Mouse (Mus musculus) liver, embryonic 15.5 days (tissue): ENCODE results near the gene Pacsin2. TPM values are rescaled to one million over a fixed set of nuclear protein-coding genes. Genes with fewer than 3 reads are reported as not detected.

Experiments used
- ATAC-seq: fragments of 200-750 bp; cut with Nextera tagmentation; 2 replicates; pipeline ENCODE4 v1.8.0; 2017; ENCODE audit warnings: moderate number of reproducible peaks, mild to moderate bottlenecking, moderate library complexity; ENCODE audit not compliant: insufficient read depth
- H3K27ac ChIP-seq: fragments of 300-500 bp; sonication (generic); replicated peaks from 2 replicates; pipeline ENCODE4 v1.5.1; 2015; ENCODE audit warnings: mild to moderate bottlenecking, inconsistent platforms
- H3K27me3 ChIP-seq: fragments of 300-500 bp; sonication (generic); 2 replicates; pipeline ENCODE4 v1.6.1; 2015; ENCODE audit warnings: mild to moderate bottlenecking, inconsistent platforms
- H3K36me3 ChIP-seq: fragments of 300-500 bp; sonication (generic); replicated peaks from 2 replicates; pipeline ENCODE4 v1.6.1; 2015; ENCODE audit warnings: moderate library complexity, mild to moderate bottlenecking, inconsistent platforms
- H3K4me1 ChIP-seq: fragments of 300-500 bp; sonication (generic); replicated peaks from 2 replicates; pipeline ENCODE4 v1.6.1; 2015; ENCODE audit warnings: inconsistent platforms
- H3K4me2 ChIP-seq: fragments of 300-500 bp; sonication (generic); 2 replicates; pipeline ENCODE4 v1.6.1; 2015; ENCODE audit warnings: moderate library complexity, mild to moderate bottlenecking, inconsistent platforms
- H3K4me3 ChIP-seq: fragments of 300-500 bp; sonication (generic); replicated peaks from 2 replicates; pipeline ENCODE4 v1.5.1; 2015; ENCODE audit warnings: mild to moderate bottlenecking, inconsistent platforms
- H3K9ac ChIP-seq: fragments of 300-500 bp; sonication (generic); 2 replicates; pipeline ENCODE4 v1.6.1; 2015; ENCODE audit warnings: moderate library complexity, mild to moderate bottlenecking, inconsistent platforms
- H3K9me3 ChIP-seq: fragments of 300-500 bp; sonication (generic); replicated peaks from 2 replicates; pipeline ENCODE4 v1.6.1; 2016; ENCODE audit warnings: inconsistent platforms
- WGBS: fragments of 180-500 bp; shearing (Covaris S2); methylation state at CpG from one replicate; pipeline ENCODE4 v1.1.7; 2015; ENCODE audit warnings: mixed read lengths; ENCODE audit not compliant: insufficient replicate concordance; 5-methylcytosine and 5-hydroxymethylcytosine counted together
- polyA plus RNA-seq: library from polyadenylated mRNA; unstranded; fragments of >200 nt; fragmentation: Nextera tagmentation; extraction: Ambion mirVana; gene quantifications from 2 replicates; pipeline ENCODE4 v1.2.1, GENCODE M21; 2015

Pacsin2 gene
- polyA plus RNA-seq, 1 experiment from 2014 or later: 46.7 TPM

DNA sequence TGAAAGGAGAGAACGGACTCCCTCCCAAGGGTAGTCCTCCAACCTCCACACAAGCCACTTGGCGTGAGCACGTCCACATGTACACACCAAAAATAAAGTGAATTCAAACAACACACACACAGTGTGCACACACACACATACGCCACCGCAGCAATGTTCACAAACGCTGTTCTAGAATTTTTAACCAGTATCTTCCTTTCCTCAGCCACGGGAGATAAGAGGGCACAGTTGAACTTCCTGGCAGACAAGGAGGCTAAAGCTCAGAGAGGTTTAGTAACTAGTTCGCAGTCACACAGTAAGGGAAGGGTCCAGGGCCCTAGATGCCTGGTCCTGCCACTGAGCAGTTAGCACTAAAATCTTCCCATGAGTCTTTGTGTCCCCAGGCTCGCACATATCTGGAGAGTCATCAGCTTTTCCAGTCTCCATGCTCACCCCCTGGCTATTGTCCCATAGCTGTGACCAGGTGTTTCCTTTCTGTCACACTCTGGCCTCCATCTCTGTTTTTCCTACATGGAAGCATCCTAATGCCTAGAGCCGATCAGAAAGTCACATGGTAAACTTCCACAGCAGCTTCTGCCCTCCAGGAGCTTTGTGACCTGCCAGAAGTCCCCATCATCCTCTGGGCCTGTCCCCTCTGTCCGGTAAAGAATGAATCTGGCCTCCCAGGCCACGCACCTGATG lies 12.3 kb upstream of the Pacsin2 start:
- H3K27me3 ChIP-seq: peaks cover 8% of the 10 kb centered on the region; the same call in 1 of the 2 replicates
- H3K9ac ChIP-seq: no peak overlapping the region
- WGBS: 50% methylated on average over 12 of the region's 12 CpGs
- H3K36me3 ChIP-seq: no peaks in the 10 kb centered on the region
- no peak overlapping the region for H3K27ac ChIP-seq
- H3K9me3 ChIP-seq: no peaks in the 10 kb centered on the region
- H3K4me2 ChIP-seq: no peak overlapping the region
- no peak for ATAC-seq
- H3K4me3 ChIP-seq: no peak overlapping the region
- peaks cover 32% of the 10 kb centered on the region for H3K4me1 ChIP-seq

DNA sequence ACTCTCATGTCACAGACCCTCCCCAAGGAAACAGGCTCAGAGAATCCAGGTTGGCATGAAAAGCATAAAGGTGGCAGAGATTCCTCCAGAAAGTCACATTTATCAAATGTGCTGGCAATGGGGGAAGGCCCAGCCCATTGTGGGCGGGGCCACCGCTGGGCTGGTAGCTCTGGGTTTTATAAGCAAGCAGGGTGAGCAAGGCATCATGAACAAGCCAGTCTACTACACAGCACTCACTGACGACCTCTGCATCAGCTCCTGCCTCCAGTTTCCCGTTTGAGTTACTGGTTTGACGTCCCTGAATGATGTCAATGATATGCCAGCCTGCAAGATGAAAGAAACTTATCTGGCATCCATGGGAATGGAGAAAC lies 10.0 kb upstream of the Pacsin2 start:
- Histone ChIP-seq H3K9me3 (no peaks in the 10 kb centered on the region), H3K27ac (peak overlapping the region; percentile 75), H3K27me3 (peaks cover 10% of the 10 kb centered on the region), H3K9ac (peak overlapping the region; percentile 28; the same call in 1 of the 2 replicates), H3K36me3 (no peaks in the 10 kb centered on the region), H3K4me2 (peak overlapping the region; percentile 69), H3K4me1 (peaks cover 25% of the 10 kb centered on the region), H3K4me3 (peak overlapping the region; percentile 30)
- 17% methylated on average over 5 of the region's 5 CpGs for WGBS
- ATAC-seq: peak; percentile 86

GRCm38 (mm10) chr15:83473832-83474465 lies 9.5 kb upstream of the Pacsin2 start:
- no peaks in the 10 kb centered on the region for H3K9me3 ChIP-seq

GRCm38 (mm10) chr15:83473251-83473650 lies 8.8 kb upstream of the Pacsin2 start:
- no peak for ATAC-seq
- 55% methylated on average over 1 of the region's 1 CpGs for WGBS
- Histone ChIP-seq H3K4me3 (no peak overlapping the region), H3K4me2 (no peak overlapping the region), H3K9ac (no peak overlapping the region), H3K27ac (peak overlapping the region; percentile 75), H3K36me3 (no peaks in the 10 kb centered on the region), H3K9me3 (no peaks in the 10 kb centered on the region), H3K4me1 (peaks cover 25% of the 10 kb centered on the region), H3K27me3 (peaks cover 18% of the 10 kb centered on the region)

More at GRCm38 (mm10) chr15:83473832-83474465, 9.5 kb upstream of the Pacsin2 start:
- Histone ChIP-seq H3K4me1 (peaks cover 25% of the 10 kb centered on the region), H3K36me3 (no peaks in the 10 kb centered on the region), H3K4me2 (peak overlapping the region; percentile 69), H3K27me3 (peaks cover 15% of the 10 kb centered on the region), H3K27ac (peak overlapping the region; percentile 75), H3K9ac (peak overlapping the region; percentile 28; the same call in 1 of the 2 replicates), H3K4me3 (peak overlapping the region; percentile 30)
- WGBS: 32% methylated on average over 10 of the region's 10 CpGs
- ATAC-seq: peak; percentile 99

- H3K9me3 ChIP-seq: no peaks in the 10 kb centered on the region
- peaks cover 11% of the 10 kb centered on the region for H3K27me3 ChIP-seq
- 67% methylated on average over 7 of the region's 7 CpGs for WGBS
- no peak overlapping the region for H3K4me2 ChIP-seq
- no peak overlapping the region for H3K4me3 ChIP-seq
- peaks cover 23% of the 10 kb centered on the region for H3K4me1 ChIP-seq
- no peaks in the 10 kb centered on the region for H3K36me3 ChIP-seq
- 0 out of 2 replicates have a peak overlapping the region, but pooled peaks have one; percentile 4 for H3K9ac ChIP-seq
- no peak for ATAC-seq
- no peak overlapping the region for H3K27ac ChIP-seq
These were observed 7.1 kb upstream of the Pacsin2 start for GRCm38 (mm10) chr15:83471476-83471875.

DNA sequence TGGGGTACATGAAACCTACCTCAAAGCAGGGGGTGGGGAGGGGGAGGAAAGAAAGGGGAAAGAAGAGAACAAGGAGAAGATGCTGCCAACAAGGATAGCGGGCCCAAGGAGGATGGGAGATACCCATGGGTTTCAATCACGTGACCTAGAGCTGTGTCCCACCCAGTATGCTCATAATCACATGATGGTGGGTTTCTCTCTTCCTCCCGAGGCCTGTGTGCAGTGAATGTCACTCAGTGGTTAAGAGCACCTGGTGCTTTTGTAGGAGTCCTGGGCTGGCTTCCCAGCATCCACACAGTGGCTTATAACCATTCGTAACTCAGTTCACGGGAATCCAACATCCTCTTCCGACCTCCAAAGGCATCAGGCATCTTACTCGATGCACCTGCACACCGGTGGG lies 6.0 kb upstream of the Pacsin2 start:
- WGBS: 67% methylated on average over 8 of the region's 8 CpGs
- Histone ChIP-seq H3K4me3 (no peak overlapping the region), H3K9ac (no peak overlapping the region), H3K4me1 (peaks cover 29% of the 10 kb centered on the region), H3K9me3 (no peaks in the 10 kb centered on the region), H3K27ac (no peak overlapping the region), H3K27me3 (peaks cover 10% of the 10 kb centered on the region), H3K36me3 (no peaks in the 10 kb centered on the region), H3K4me2 (no peak overlapping the region)
- ATAC-seq: no peak

DNA sequence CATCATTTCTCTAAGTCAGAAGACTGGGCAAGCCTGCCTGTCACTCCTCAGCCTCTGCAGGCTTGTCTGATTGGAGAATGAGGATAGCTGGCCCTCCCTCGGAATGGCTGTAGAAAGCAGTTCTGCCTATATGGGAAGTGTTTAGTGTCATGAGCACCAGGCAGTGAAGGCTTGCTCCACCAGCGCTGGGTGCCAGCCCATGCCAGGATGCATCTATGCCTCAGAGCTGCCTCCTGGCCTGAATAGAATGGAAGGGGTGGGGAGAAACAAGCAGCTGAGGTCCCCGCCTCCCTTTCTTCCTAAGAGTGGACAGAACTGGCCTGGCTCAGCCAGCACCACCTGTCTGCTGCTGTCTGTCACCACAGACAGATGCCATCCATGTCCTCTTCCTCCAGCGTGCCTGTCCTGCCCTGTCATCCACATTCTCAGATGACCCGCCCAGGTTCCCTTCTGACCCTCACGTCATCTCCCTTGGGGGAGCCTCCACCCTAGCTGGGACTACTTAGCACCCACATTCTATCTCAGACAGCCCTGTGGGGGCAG lies 4.9 kb upstream of the Pacsin2 start:
- Histone ChIP-seq H3K27ac (no peak overlapping the region), H3K9me3 (no peaks in the 10 kb centered on the region), H3K9ac (no peak overlapping the region), H3K4me2 (no peak overlapping the region), H3K36me3 (no peaks in the 10 kb centered on the region), H3K4me3 (no peak overlapping the region), H3K27me3 (peaks cover 10% of the 10 kb centered on the region), H3K4me1 (peaks cover 30% of the 10 kb centered on the region)
- WGBS: 55% methylated on average over 6 of the region's 6 CpGs
- ATAC-seq: no peak

- H3K4me1 ChIP-seq: peaks cover 36% of the 10 kb centered on the region
- H3K9ac ChIP-seq: no peak overlapping the region
- no peak overlapping the region for H3K4me3 ChIP-seq
- H3K9me3 ChIP-seq: no peaks in the 10 kb centered on the region
- no peak for ATAC-seq
- 68% methylated on average over 9 of the region's 9 CpGs for WGBS
- no peak overlapping the region for H3K4me2 ChIP-seq
- H3K27ac ChIP-seq: no peak overlapping the region
- H3K36me3 ChIP-seq: no peaks in the 10 kb centered on the region
- peaks cover 10% of the 10 kb centered on the region for H3K27me3 ChIP-seq
These were observed 3.0 kb upstream of the Pacsin2 start for GRCm38 (mm10) chr15:83467232-83467966.

DNA sequence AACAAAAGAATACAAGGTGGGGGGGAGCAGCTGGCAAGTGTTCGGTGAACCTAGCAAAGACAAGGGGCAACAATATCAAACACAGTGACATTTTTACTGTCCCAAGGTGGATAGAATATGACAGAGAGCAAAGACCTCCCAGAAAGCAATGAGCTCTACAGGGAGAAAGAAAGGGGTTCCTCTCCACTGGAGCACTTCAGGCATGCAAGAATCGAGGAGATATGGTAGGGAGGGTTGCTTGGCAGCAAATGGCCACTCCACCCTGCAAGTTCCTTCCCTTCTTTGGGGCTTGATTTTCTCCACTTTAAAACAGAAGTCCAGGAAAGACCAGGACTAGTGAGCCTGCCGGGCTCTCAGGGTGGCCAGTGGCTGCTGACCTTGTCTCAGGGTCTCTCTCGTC lies 1.9 kb upstream of the Pacsin2 start:
- Histone ChIP-seq H3K4me2 (no peak overlapping the region), H3K9me3 (no peaks in the 10 kb centered on the region), H3K27ac (no peak overlapping the region), H3K4me3 (no peak overlapping the region), H3K36me3 (0 out of 2 replicates have a peak, but pooled peaks cover under 1% of the 10 kb centered on the region), H3K27me3 (peaks cover 10% of the 10 kb centered on the region), H3K9ac (no peak overlapping the region), H3K4me1 (peaks cover 40% of the 10 kb centered on the region)
- no peak for ATAC-seq
- 60% methylated on average over 4 of the region's 4 CpGs for WGBS

DNA sequence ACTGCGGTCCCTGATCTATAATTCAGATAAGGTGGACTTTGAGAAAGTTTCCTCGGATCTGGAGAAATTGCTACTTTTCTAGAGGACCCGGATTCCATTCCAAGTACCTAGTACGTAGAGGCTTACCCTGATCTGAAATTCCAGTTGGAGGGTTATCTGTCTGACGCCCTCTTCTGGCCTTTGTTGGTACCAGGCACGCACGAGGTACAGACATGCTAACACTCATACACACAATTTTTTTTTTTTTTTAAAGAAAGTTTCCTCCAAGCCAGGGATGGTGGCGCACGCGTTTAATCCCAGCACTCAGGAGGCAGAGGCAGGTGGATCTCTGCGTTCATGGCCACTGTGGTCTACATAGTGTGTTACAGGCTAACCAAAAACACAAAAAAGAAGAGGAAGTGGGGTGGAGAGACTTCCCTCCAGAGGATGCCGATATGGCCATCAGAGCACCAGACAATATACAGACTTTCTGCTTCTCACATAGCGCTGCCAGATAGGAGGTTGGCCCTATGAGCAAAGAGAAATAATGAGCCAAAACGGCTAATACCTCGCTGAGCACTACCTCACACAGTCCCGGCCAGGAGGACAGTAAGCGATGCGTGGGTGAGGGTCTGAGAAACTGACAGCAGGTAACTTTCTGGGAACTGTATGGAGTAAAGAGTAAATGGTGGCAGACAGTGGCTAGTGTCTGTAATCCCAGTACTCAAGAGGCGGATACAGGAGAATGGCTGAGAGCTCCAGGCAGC lies 672 bp upstream of the Pacsin2 start:
- WGBS: 58% methylated on average over 19 of the region's 19 CpGs
- H3K27me3 ChIP-seq: peaks cover 10% of the 10 kb centered on the region
- H3K9me3 ChIP-seq: no peaks in the 10 kb centered on the region
- peak overlapping the region; percentile 87 for H3K4me2 ChIP-seq
- peak; percentile 17 for ATAC-seq
- no peak overlapping the region for H3K9ac ChIP-seq
- peaks cover 5% of the 10 kb centered on the region; the same call in 1 of the 2 replicates for H3K36me3 ChIP-seq
- peak overlapping the region; percentile 93 for H3K4me3 ChIP-seq
- peak overlapping the region; percentile 89 for H3K27ac ChIP-seq
- H3K4me1 ChIP-seq: peaks cover 45% of the 10 kb centered on the region
